Mouse (Mus musculus) megakaryocyte, adult 5-6 weeks (primary cell): ENCODE results near the gene Gata1. TPM values are rescaled to one million over a fixed set of nuclear protein-coding genes. Genes with fewer than 3 reads are reported as not detected.

Experiments used
- total RNA-seq, 2 experiments: library from RNA; stranded (forward) in 1 of 2; stranded (reverse) in 1 of 2; fragments of 153-499, 151-499 nt in 1 of 2; fragments of 221-1000, 200-1000 nt in 1 of 2; gene quantifications; 2 replicates each; pipeline versions ENCODE4 v1.2.3 to v1.2.4; 2015 to 2017

Gata1 gene
- total RNA-seq, 2 experiments from 2014 or later, result 5.6 to 5.8 TPM

Other genes starting within 250 kb of the Gata1 start
- gene Praf2, start 249.6 kb downstream of the Gata1 start, total RNA-seq (2015), result 7.8 and 20.6 TPM in 2 replicates
- gene Praf2, start 249.6 kb downstream of the Gata1 start, total RNA-seq (2017), result 5.4 and 5.8 TPM in 2 replicates
- gene Ccdc120, start 227.2 kb downstream of the Gata1 start, total RNA-seq (2015), result not detected in 2 replicates
- gene Ccdc120, start 227.2 kb downstream of the Gata1 start, total RNA-seq (2017), result not detected in 2 replicates
- 45.9 and 54.6 TPM in 2 replicates for gene Tfe3, start 215.5 kb downstream of the Gata1 start, total RNA-seq (2015)
- 22.3 and 39.4 TPM in 2 replicates for gene Tfe3, start 215.5 kb downstream of the Gata1 start, total RNA-seq (2017)
- 39.5 and 55.4 TPM in 2 replicates for gene Gripap1, start 188.3 kb downstream of the Gata1 start, total RNA-seq (2015)
- 70.5 and 81.9 TPM in 2 replicates for gene Gripap1, start 188.3 kb downstream of the Gata1 start, total RNA-seq (2017)
- 0.39 and 0.49 TPM in 2 replicates for gene Kcnd1, start 155.8 kb downstream of the Gata1 start, total RNA-seq (2015)
- 0.20 and 0.29 TPM in 2 replicates for gene Kcnd1, start 155.8 kb downstream of the Gata1 start, total RNA-seq (2017)
- gene Otud5, start 136.7 kb downstream of the Gata1 start, total RNA-seq (2015), result 43.2 and 50.6 TPM in 2 replicates
- gene Otud5, start 136.7 kb downstream of the Gata1 start, total RNA-seq (2017), result 70.2 and 73.0 TPM in 2 replicates
- gene Pim2, start 99.8 kb downstream of the Gata1 start, total RNA-seq (2015), result 4.7 and 8.6 TPM in 2 replicates
- 1.1 and 1.4 TPM in 2 replicates for gene Pim2, start 99.8 kb downstream of the Gata1 start, total RNA-seq (2017)
- 6.4 and 9.8 TPM in 2 replicates for gene Slc35a2, start 94.0 kb downstream of the Gata1 start, total RNA-seq (2015)
- gene Slc35a2, start 94.0 kb downstream of the Gata1 start, total RNA-seq (2017), result 10.9 and 13.5 TPM in 2 replicates
- 25.6 and 29.8 TPM in 2 replicates for gene Pqbp1, start 78.8 kb downstream of the Gata1 start, total RNA-seq (2015)
- 116 and 123 TPM in 2 replicates for gene Pqbp1, start 78.8 kb downstream of the Gata1 start, total RNA-seq (2017)
- 75.8 and 85.4 TPM in 2 replicates for gene Timm17b, start 78.7 kb downstream of the Gata1 start, total RNA-seq (2015)
- 35.8 and 50.0 TPM in 2 replicates for gene Timm17b, start 78.7 kb downstream of the Gata1 start, total RNA-seq (2017)
- not detected in 2 replicates for gene Gm10491, start 70.2 kb downstream of the Gata1 start, total RNA-seq (2015)
- not detected in 2 replicates for gene Gm10491, start 70.2 kb downstream of the Gata1 start, total RNA-seq (2017)
- gene Gm10490, start 68.5 kb downstream of the Gata1 start, total RNA-seq (2015), result not detected in 2 replicates
- not detected in 2 replicates for gene Gm10490, start 68.5 kb downstream of the Gata1 start, total RNA-seq (2017)
- gene Pcsk1n, start 58.2 kb downstream of the Gata1 start, total RNA-seq (2015), result not detected in 2 replicates
- not detected in 2 replicates for gene Pcsk1n, start 58.2 kb downstream of the Gata1 start, total RNA-seq (2017)
- gene Eras, start 49.5 kb downstream of the Gata1 start, total RNA-seq (2015), result not detected in 2 replicates
- gene Eras, start 49.5 kb downstream of the Gata1 start, total RNA-seq (2017), result not detected in 2 replicates
- 6.4 and 7.5 TPM in 2 replicates for gene Hdac6, start 30.2 kb downstream of the Gata1 start, total RNA-seq (2015)
- gene Hdac6, start 30.2 kb downstream of the Gata1 start, total RNA-seq (2017), result 8.0 and 9.3 TPM in 2 replicates
- not detected in 2 replicates for gene Glod5, start 40.4 kb upstream of the Gata1 start, total RNA-seq (2015)
- gene Glod5, start 40.4 kb upstream of the Gata1 start, total RNA-seq (2017), result not detected in 2 replicates
- gene Suv39h1, start 96.7 kb upstream of the Gata1 start, total RNA-seq (2015), result 37.8 and 43.6 TPM in 2 replicates
- 50.3 and 53.9 TPM in 2 replicates for gene Suv39h1, start 96.7 kb upstream of the Gata1 start, total RNA-seq (2017)
- 107 and 116 TPM in 2 replicates for gene Was, start 112.4 kb upstream of the Gata1 start, total RNA-seq (2015)
- gene Was, start 112.4 kb upstream of the Gata1 start, total RNA-seq (2017), result 145 and 149 TPM in 2 replicates
- gene Wdr13, start 154.8 kb upstream of the Gata1 start, total RNA-seq (2015), result 17.4 and 20.3 TPM in 2 replicates
- 22.2 and 27.9 TPM in 2 replicates for gene Wdr13, start 154.8 kb upstream of the Gata1 start, total RNA-seq (2017)
- 982 and 1,036 TPM in 2 replicates for gene Rbm3, start 167.8 kb upstream of the Gata1 start, total RNA-seq (2015)
- 1,421 and 1,439 TPM in 2 replicates for gene Rbm3, start 167.8 kb upstream of the Gata1 start, total RNA-seq (2017)
- gene Tbc1d25, start 198.1 kb upstream of the Gata1 start, total RNA-seq (2015), result 5.9 and 8.4 TPM in 2 replicates
- 2.0 and 2.9 TPM in 2 replicates for gene Tbc1d25, start 198.1 kb upstream of the Gata1 start, total RNA-seq (2017)
- 56.4 and 70.7 TPM in 2 replicates for gene Ebp, start 215.4 kb upstream of the Gata1 start, total RNA-seq (2015)
- 108 and 125 TPM in 2 replicates for gene Ebp, start 215.4 kb upstream of the Gata1 start, total RNA-seq (2017)
- 0.27 TPM in 1 of 2 replicates, not detected in the other for gene Porcn, start 228.5 kb upstream of the Gata1 start, total RNA-seq (2015)
- 0.22 and 0.41 TPM in 2 replicates for gene Porcn, start 228.5 kb upstream of the Gata1 start, total RNA-seq (2017)